Mouse (Mus musculus): ENCODE data around the gene Atp6v0e.

The Atp6v0e gene

DNA sequence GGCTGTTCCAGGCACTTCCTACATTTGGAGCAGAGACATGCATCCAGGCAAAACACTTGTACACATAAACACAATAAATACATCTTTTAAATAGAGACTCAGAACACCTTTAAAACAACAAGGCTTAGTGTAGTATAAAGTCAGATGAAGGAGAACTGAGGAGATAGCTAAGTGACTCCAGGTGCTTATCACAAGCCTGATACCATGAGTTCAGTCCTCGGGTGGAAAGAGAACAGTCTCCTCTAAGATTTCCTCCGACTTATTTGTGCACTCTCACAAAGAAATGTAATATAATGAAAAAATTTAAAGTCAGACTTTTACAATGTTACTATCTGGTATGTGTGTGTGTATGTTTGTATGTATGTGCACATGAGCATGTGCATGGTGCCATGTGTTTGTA lies 58.8 kb downstream of the Atp6v0e start:
- DNase-seq = no peak

DNA sequence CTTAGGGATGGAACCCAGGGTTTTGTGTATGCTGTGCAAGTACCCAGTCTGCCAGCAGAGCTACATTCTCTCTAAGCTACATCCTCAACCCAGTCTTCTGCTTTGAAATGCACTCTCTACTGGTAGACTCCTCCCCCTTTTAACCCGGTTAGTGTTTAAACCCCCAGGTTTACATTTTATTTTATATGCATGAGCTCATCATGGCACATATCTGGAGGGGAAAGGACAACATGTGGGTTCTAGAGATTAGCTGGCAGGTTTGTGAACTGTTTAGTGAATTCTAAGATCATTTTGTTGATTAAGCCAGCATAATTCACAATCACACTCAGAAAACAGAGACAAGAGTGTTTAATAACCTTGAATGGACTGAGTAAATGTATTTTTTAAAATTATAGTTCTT lies 61.8 kb downstream of the Atp6v0e start:
- DNase-seq = no peak

DNA sequence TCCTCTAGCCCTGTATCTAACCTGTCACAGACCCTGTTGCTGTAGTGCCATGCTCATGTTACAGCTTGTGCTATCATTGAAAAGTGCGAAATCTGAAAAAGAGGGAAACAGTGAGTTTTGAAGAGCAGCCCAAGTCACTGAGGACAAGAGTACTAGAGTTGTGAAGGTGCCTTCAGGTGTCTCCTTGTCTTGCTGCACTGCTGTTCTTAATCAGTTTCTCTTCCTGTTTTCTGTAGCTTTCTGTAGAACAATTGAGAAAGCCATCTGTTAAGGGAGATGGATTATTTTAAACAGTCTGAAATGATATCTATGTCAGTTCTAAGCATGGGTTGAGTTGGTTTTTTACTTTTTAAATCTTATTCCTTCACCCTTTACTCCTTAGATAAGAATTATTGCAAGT lies 63.6 kb downstream of the Atp6v0e start:
- DNase-seq = no peak

DNA sequence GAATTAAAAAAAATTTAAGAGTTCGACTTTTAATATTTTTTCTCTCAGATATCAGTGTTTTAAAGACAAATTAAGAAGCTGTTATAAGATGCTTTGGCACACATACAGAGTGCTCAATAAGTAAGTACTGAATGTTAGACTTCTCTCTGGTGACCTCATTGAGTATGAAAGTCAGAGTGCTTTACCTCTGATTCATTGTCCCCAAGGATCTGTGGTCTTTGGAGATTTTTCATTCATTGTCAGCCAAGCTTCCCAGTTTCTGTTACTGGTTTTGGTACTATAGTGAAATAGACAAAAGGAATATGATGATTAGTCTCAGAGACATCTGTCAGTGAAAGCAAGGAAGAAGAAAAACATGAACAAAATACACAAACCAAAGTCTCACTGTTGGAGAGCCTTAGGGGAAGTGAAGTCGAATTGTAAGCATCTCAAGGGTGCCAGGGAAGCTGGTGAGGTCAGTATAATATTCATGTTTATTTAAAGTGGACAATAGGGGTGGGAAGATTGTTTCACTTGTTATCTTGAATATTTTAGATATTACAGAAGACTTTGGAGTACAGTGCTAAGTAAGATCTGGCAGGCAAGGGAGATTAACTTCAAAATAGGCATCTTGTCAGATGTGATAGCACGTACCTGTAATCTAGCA lies 64.2 kb downstream of the Atp6v0e start:
- no peak for DNase-seq

DNA sequence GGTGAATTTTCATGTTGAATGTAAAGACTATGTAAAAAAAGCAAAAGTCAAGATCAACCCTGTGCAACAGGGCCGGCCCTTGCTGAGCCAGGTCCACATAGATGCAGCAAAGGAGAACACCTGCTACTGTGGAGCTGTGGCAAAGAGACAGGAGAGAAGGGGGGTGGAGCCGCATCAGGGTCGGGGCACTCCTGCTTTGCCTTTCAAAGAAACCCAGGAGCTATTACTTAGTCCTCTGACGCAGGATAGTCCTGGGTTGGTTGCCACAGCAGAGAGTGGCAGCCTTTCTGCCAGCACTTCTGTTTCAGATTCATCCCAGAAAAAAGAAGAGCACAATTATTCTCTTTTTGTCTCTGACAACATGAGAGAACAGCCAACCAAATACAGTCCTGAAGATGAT lies 79.5 kb downstream of the Atp6v0e start:
- DNase-seq = no peak

DNA sequence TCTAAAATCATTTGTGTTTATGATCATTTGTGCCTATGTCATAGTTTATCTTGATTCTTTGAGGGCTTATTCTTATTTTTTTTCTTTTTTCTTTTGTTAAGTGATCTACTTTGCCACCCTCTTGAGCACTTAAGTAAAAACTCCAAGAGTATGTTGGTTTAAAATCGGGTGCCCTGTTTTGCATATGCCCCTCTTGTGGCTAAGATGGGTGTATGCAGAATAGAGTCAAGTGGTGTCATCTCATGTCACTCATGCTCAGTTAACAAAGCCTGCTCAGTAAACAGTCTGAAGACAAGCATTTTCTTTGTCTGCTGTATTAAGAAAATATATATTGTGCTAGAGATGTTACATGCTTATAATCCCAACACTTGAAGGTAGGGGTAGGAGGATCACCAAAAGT lies 80.3 kb downstream of the Atp6v0e start:
- DNase-seq = no peak
